Mouse (Mus musculus) myocyte (in vitro differentiated cells): ENCODE measurements at regions not wholly inside any gene's neighbourhood (a gene's known extent, or its start where the extent isn't known, plus 50 kb on each side); places are given as distances from the start of the nearest gene placed in this dataset.

Experiments used
- H3K27me3 ChIP-seq: one replicate; pipeline ENCODE4 v1.6.1; 2011; ENCODE audit not compliant: control insufficient read depth, insufficient read depth, insufficient read length
- H3K36me3 ChIP-seq: one replicate; pipeline ENCODE4 v1.6.1; 2011; ENCODE audit not compliant: control insufficient read depth, insufficient read depth
- H3K4me2 ChIP-seq: one replicate; pipeline ENCODE4 v1.6.1; 2011; ENCODE audit warnings: low read depth, control low read depth
- H3K4me3 ChIP-seq: one replicate; pipeline ENCODE4 v1.5.1; 2011; ENCODE audit warnings: mild to moderate bottlenecking, control low read depth, moderate library complexity
- H3K79me2 ChIP-seq: one replicate; pipeline ENCODE4 v1.6.1; 2011; ENCODE audit not compliant: control insufficient read depth, insufficient read depth
- H3ac ChIP-seq: one replicate; pipeline ENCODE4 v1.6.1; 2011; ENCODE audit not compliant: control insufficient read depth, insufficient read length
- CEBPB ChIP-seq: IDR thresholded peaks from 2 replicates; pipeline ENCODE4 v1.6.1; 2011; ENCODE audit warnings: mild to moderate bottlenecking, moderate library complexity; ENCODE audit not compliant: poor library complexity, insufficient read depth, severe bottlenecking
- E2F4 ChIP-seq: IDR thresholded peaks from one replicate; pipeline ENCODE4 v1.6.1; 2011; ENCODE audit warnings: mild to moderate bottlenecking, control low read depth, moderate library complexity; ENCODE audit not compliant: insufficient read depth
- MAX ChIP-seq: IDR thresholded peaks from one replicate; pipeline ENCODE4 v1.6.1; 2011; ENCODE audit warnings: low read depth, mild to moderate bottlenecking, control low read depth
- MYOD1 ChIP-seq, 3 experiments: IDR thresholded peaks; one replicate each; pipeline ENCODE4 v1.6.1; 2011; ENCODE audit warnings: control low read depth in 2 of 3, low read depth in 2 of 3, mild to moderate bottlenecking in 2 of 3, moderate library complexity in 1 of 3; ENCODE audit not compliant: insufficient read length in 2 of 3, control insufficient read depth in 1 of 3
- MYOG ChIP-seq, 3 experiments: IDR thresholded peaks; one replicate each; pipeline ENCODE4 v1.6.1; 2011; ENCODE audit warnings: control low read depth in 2 of 3, low read depth in 2 of 3, mild to moderate bottlenecking in 2 of 3; ENCODE audit not compliant: insufficient read length in 2 of 3, control insufficient read depth in 1 of 3, insufficient read depth in 1 of 3
- POLR2A ChIP-seq: IDR thresholded peaks from one replicate; pipeline ENCODE4 v1.6.1; 2011; ENCODE audit warnings: low read depth, mild to moderate bottlenecking, control low read depth, moderate library complexity; ENCODE audit not compliant: insufficient read length
- POLR2AphosphoS2 ChIP-seq: IDR thresholded peaks from one replicate; pipeline ENCODE4 v1.6.1; 2011; ENCODE audit warnings: low read depth, control low read depth; ENCODE audit not compliant: insufficient read length
- REST ChIP-seq: IDR thresholded peaks from one replicate; pipeline ENCODE4 v1.6.1; 2011; ENCODE audit warnings: mild to moderate bottlenecking, control low read depth, moderate library complexity; ENCODE audit not compliant: insufficient read depth, insufficient read length
- SRF ChIP-seq: IDR thresholded peaks from one replicate; pipeline ENCODE4 v1.6.1; 2011; ENCODE audit warnings: low read depth; ENCODE audit not compliant: control insufficient read depth, insufficient read length
- TCF12 ChIP-seq: IDR thresholded peaks from one replicate; pipeline ENCODE4 v1.6.1; 2011; ENCODE audit warnings: mild to moderate bottlenecking, control low read depth; ENCODE audit not compliant: poor library complexity, insufficient read depth, severe bottlenecking
- TCF3 ChIP-seq: IDR thresholded peaks from one replicate; pipeline ENCODE4 v1.6.1; 2011; ENCODE audit warnings: low read depth, control low read depth; ENCODE audit not compliant: insufficient read length
- USF1 ChIP-seq: IDR thresholded peaks from one replicate; pipeline ENCODE4 v1.6.1; 2011; ENCODE audit warnings: low read depth, mild to moderate bottlenecking, control low read depth, moderate library complexity

GRCm38 (mm10) chr2:117842309-117842986 lies 269.2 kb upstream of the Thbs1 start:
- H3K4me3 ChIP-seq: no peak overlapping the region
- TF ChIP-seq TCF3 (no peak), POLR2A (no peak)
- H3K36me3 ChIP-seq: no peaks in the 10 kb centered on the region
- H3K4me2 ChIP-seq: no peak overlapping the region
- H3K27me3 ChIP-seq: no peaks in the 10 kb centered on the region
- H3ac ChIP-seq: no peak overlapping the region
- no peaks in the 10 kb centered on the region for H3K79me2 ChIP-seq

GRCm38 (mm10) chr2:117852442-117852841 lies 259.2 kb upstream of the Thbs1 start:
- Histone ChIP-seq H3K4me3 (no peak overlapping the region), H3K79me2 (no peaks in the 10 kb centered on the region), H3K4me2 (no peak overlapping the region), H3ac (no peak overlapping the region), H3K27me3 (no peaks in the 10 kb centered on the region), H3K36me3 (no peaks in the 10 kb centered on the region)
- TF ChIP-seq REST: no peak
- TF ChIP-seq USF1: no peak
- TF ChIP-seq TCF12: no peak
- TF ChIP-seq MAX: no peak
- no peak for TF ChIP-seq POLR2AphosphoS2
- TF ChIP-seq POLR2A: no peak
- no peak for TF ChIP-seq SRF
- TF ChIP-seq E2F4: no peak
- no peak for TF ChIP-seq TCF3
- no peak for TF ChIP-seq CEBPB
- no peak for TF ChIP-seq MYOG (IDR thresholded peaks at IDR 0.05; ENCODE audit: control insufficient read depth in 1 of 3, insufficient read depth in 1 of 3, insufficient read length in 2 of 3, low read depth in 2 of 3)
- TF ChIP-seq MYOD1 (IDR thresholded peaks at IDR 0.05; ENCODE audit: control insufficient read depth in 1 of 3, insufficient read length in 2 of 3, low read depth in 2 of 3): no peak

- Histone ChIP-seq H3ac (no peak overlapping the region), H3K4me2 (no peak overlapping the region), H3K4me3 (no peak overlapping the region), H3K27me3 (no peaks in the 10 kb centered on the region), H3K36me3 (no peaks in the 10 kb centered on the region), H3K79me2 (no peaks in the 10 kb centered on the region)
- TF ChIP-seq USF1 (no peak), MYOG (IDR thresholded peaks at IDR 0.05; ENCODE audit: control insufficient read depth in 1 of 3, insufficient read depth in 1 of 3, insufficient read length in 2 of 3, low read depth in 2 of 3) (no peak), SRF (no peak), POLR2A (no peak), POLR2AphosphoS2 (no peak), MAX (no peak), TCF3 (no peak), MYOD1 (IDR thresholded peaks at IDR 0.05; ENCODE audit: control insufficient read depth in 1 of 3, insufficient read length in 2 of 3, low read depth in 2 of 3) (no peak), REST (no peak), E2F4 (no peak), CEBPB (no peak), TCF12 (no peak)
These were observed 249.4 kb upstream of the Thbs1 start for GRCm38 (mm10) chr2:117862301-117862700.

- Histone ChIP-seq H3K4me3 (no peak overlapping the region), H3K79me2 (no peaks in the 10 kb centered on the region), H3K27me3 (no peaks in the 10 kb centered on the region), H3K36me3 (no peaks in the 10 kb centered on the region), H3K4me2 (no peak overlapping the region), H3ac (no peak overlapping the region)
- TF ChIP-seq REST (no peak), MYOD1 (IDR thresholded peaks at IDR 0.05; ENCODE audit: control insufficient read depth in 1 of 3, insufficient read length in 2 of 3, low read depth in 2 of 3) (peak in 2 of 3 experiments; percentile 39 to 56), MAX (no peak), MYOG (IDR thresholded peaks at IDR 0.05; ENCODE audit: control insufficient read depth in 1 of 3, insufficient read depth in 1 of 3, insufficient read length in 2 of 3, low read depth in 2 of 3) (peak in 1 of 3 experiments; percentile 64), E2F4 (no peak)
These were observed 246.6 kb upstream of the Thbs1 start for GRCm38 (mm10) chr2:117865119-117865518.

GRCm38 (mm10) chr2:117866946-117867345 lies 244.7 kb upstream of the Thbs1 start:
- Histone ChIP-seq H3K4me2 (no peak overlapping the region), H3ac (no peak overlapping the region), H3K79me2 (no peaks in the 10 kb centered on the region), H3K4me3 (no peak overlapping the region), H3K27me3 (no peaks in the 10 kb centered on the region), H3K36me3 (no peaks in the 10 kb centered on the region)
- TF ChIP-seq TCF3 (no peak), MYOG (IDR thresholded peaks at IDR 0.05; ENCODE audit: control insufficient read depth in 1 of 3, insufficient read depth in 1 of 3, insufficient read length in 2 of 3, low read depth in 2 of 3) (no peak), MAX (no peak), TCF12 (no peak), E2F4 (no peak), POLR2A (no peak)
